Mouse (Mus musculus) forebrain, embryonic 16.5 days (tissue): ENCODE results near the gene Plcl1. TPM values are rescaled to one million over a fixed set of nuclear protein-coding genes. Genes with fewer than 3 reads are reported as not detected.

Experiments used
- ATAC-seq: fragments of 200-750 bp; cut with Nextera tagmentation; 2 replicates; pipeline ENCODE4 v1.8.0; 2017; ENCODE audit warnings: mild to moderate bottlenecking, moderate library complexity
- H3K27ac ChIP-seq: fragments of 300-500 bp; sonication (generic); 2 replicates; pipeline ENCODE4 v1.5.1; 2014; ENCODE audit warnings: low read length, control low read depth
- H3K27me3 ChIP-seq: fragments of 300-500 bp; sonication (generic); replicated peaks from 2 replicates; pipeline ENCODE4 v1.6.1; 2014; ENCODE audit warnings: low read length; ENCODE audit not compliant: control insufficient read depth, insufficient read depth
- H3K36me3 ChIP-seq: fragments of 300-500 bp; sonication (generic); 2 replicates; pipeline ENCODE4 v1.6.1; 2014; ENCODE audit not compliant: control insufficient read depth, insufficient read depth
- H3K4me1 ChIP-seq: fragments of 300-500 bp; sonication (generic); replicated peaks from 2 replicates; pipeline ENCODE4 v1.6.1; 2014; ENCODE audit warnings: low read length; ENCODE audit not compliant: control insufficient read depth, insufficient read depth
- H3K4me2 ChIP-seq: fragments of 300-500 bp; sonication (generic); 2 replicates; pipeline ENCODE4 v1.6.1; 2014; ENCODE audit warnings: mild to moderate bottlenecking, low read length, control low read depth
- H3K4me3 ChIP-seq: fragments of 300-500 bp; sonication (generic); replicated peaks from 2 replicates; pipeline ENCODE4 v1.5.1; 2014; ENCODE audit warnings: mild to moderate bottlenecking, low read length, control low read depth
- H3K9ac ChIP-seq: fragments of 300-500 bp; sonication (generic); replicated peaks from 2 replicates; pipeline ENCODE4 v1.6.1; 2014; ENCODE audit warnings: low read depth, low read length, control low read depth
- H3K9me3 ChIP-seq: fragments of 300-500 bp; sonication (generic); 2 replicates; pipeline ENCODE4 v1.6.1; 2016; ENCODE audit warnings: low read length; ENCODE audit not compliant: control insufficient read depth
- WGBS: fragments of 180-500 bp; shearing (Covaris S2); extraction: QIAGEN DNeasy Blood & Tissue Kit; methylation state at CpG from one replicate; pipeline ENCODE4 v1.1.7; 2014; 5-methylcytosine and 5-hydroxymethylcytosine counted together
- polyA plus RNA-seq: library from polyadenylated mRNA; unstranded; fragments of >200 nt; fragmentation: Nextera tagmentation; extraction: Ambion mirVana; gene quantifications from 2 replicates; pipeline ENCODE4 v1.2.1, GENCODE M21; 2015

Gene Plcl1
- polyA plus RNA-seq, 1 experiment from 2014 or later = 5.0 TPM

- ATAC-seq = peak; percentile 62
- WGBS = 0% methylated on average over 41 of the region's 42 CpGs
- Histone ChIP-seq H3K9me3 (no peaks in the 10 kb centered on the region), H3K27ac (peak overlapping the region; percentile 77), H3K27me3 (no peaks in the 10 kb centered on the region), H3K4me2 (peak overlapping the region; percentile 91), H3K9ac (peak overlapping the region; percentile 81), H3K4me3 (peak overlapping the region; percentile 85), H3K4me1 (peaks cover 18% of the 10 kb centered on the region), H3K36me3 (no peaks in the 10 kb centered on the region)
Observed at GRCm38 (mm10) chr1:55406023-55406413, 297 bp downstream of the Plcl1 start.

- peak; percentile 3; the same call in 1 of the 2 replicates for ATAC-seq
- Histone ChIP-seq H3K9ac (peak overlapping the region; percentile 81), H3K4me2 (peak overlapping the region; percentile 91), H3K27me3 (no peaks in the 10 kb centered on the region), H3K36me3 (no peaks in the 10 kb centered on the region), H3K27ac (peak overlapping the region; percentile 77), H3K4me1 (peaks cover 18% of the 10 kb centered on the region), H3K9me3 (no peaks in the 10 kb centered on the region), H3K4me3 (peak overlapping the region; percentile 85)
- 3% methylated on average over 35 of the region's 35 CpGs for WGBS
Observed at GRCm38 (mm10) chr1:55406531-55407375, 1.0 kb downstream of the Plcl1 start.

GRCm38 (mm10) chr1:55410670-55411069 is 4.9 kb downstream of the Plcl1 start:
- no peak for ATAC-seq
- no peak overlapping the region for H3K4me3 ChIP-seq
- peaks cover 9% of the 10 kb centered on the region for H3K4me1 ChIP-seq
- no peaks in the 10 kb centered on the region for H3K36me3 ChIP-seq
- no peak overlapping the region for H3K27ac ChIP-seq
- no peaks in the 10 kb centered on the region for H3K9me3 ChIP-seq
- 82% methylated on average over 2 of the region's 2 CpGs for WGBS
- no peaks in the 10 kb centered on the region for H3K27me3 ChIP-seq
- no peak overlapping the region for H3K4me2 ChIP-seq
- no peak overlapping the region for H3K9ac ChIP-seq

GRCm38 (mm10) chr1:55411079-55411478 is 5.4 kb downstream of the Plcl1 start:
- H3K27ac ChIP-seq = no peak overlapping the region
- H3K4me1 ChIP-seq = peaks cover 9% of the 10 kb centered on the region
- H3K4me3 ChIP-seq = no peak overlapping the region
- no peaks in the 10 kb centered on the region for H3K36me3 ChIP-seq
- H3K27me3 ChIP-seq = no peaks in the 10 kb centered on the region
- H3K4me2 ChIP-seq = no peak overlapping the region
- no peak overlapping the region for H3K9ac ChIP-seq
- H3K9me3 ChIP-seq = no peaks in the 10 kb centered on the region
- WGBS = 86% methylated on average over 2 of the region's 2 CpGs
- ATAC-seq = no peak

- H3K9me3 ChIP-seq = no peaks in the 10 kb centered on the region
- no peak overlapping the region for H3K9ac ChIP-seq
- 47% methylated on average over 6 of the region's 6 CpGs for WGBS
- H3K4me3 ChIP-seq = no peak overlapping the region
- H3K27ac ChIP-seq = no peak overlapping the region
- H3K36me3 ChIP-seq = no peaks in the 10 kb centered on the region
- no peaks in the 10 kb centered on the region for H3K27me3 ChIP-seq
- no peak for ATAC-seq
- H3K4me2 ChIP-seq = no peak overlapping the region
- peaks cover 6% of the 10 kb centered on the region; the same call in 1 of the 2 replicates for H3K4me1 ChIP-seq
Observed at GRCm38 (mm10) chr1:55412569-55412968, 6.8 kb downstream of the Plcl1 start.

- no peak overlapping the region for H3K4me3 ChIP-seq
- H3K27ac ChIP-seq = no peak overlapping the region
- peaks cover 3% of the 10 kb centered on the region; the same call in 1 of the 2 replicates for H3K4me1 ChIP-seq
- no peak for ATAC-seq
- H3K4me2 ChIP-seq = no peak overlapping the region
- no peaks in the 10 kb centered on the region for H3K9me3 ChIP-seq
- H3K36me3 ChIP-seq = no peaks in the 10 kb centered on the region
- H3K27me3 ChIP-seq = no peaks in the 10 kb centered on the region
- 90% methylated on average over 1 of the region's 1 CpGs for WGBS
- H3K9ac ChIP-seq = no peak overlapping the region
Observed at GRCm38 (mm10) chr1:55413534-55413933, 7.8 kb downstream of the Plcl1 start.

GRCm38 (mm10) chr1:55418968-55419367 is 13.2 kb downstream of the Plcl1 start:
- no peak for ATAC-seq
- Histone ChIP-seq H3K27ac (no peak overlapping the region), H3K27me3 (no peaks in the 10 kb centered on the region), H3K9ac (no peak overlapping the region), H3K36me3 (no peaks in the 10 kb centered on the region), H3K4me1 (0 out of 2 replicates have a peak, but pooled peaks cover 3% of the 10 kb centered on the region), H3K4me3 (no peak overlapping the region), H3K4me2 (no peak overlapping the region), H3K9me3 (no peaks in the 10 kb centered on the region)
- WGBS = 93% methylated on average over 3 of the region's 3 CpGs

GRCm38 (mm10) chr1:55427607-55428006 is 21.9 kb downstream of the Plcl1 start:
- 71% methylated on average over 2 of the region's 2 CpGs for WGBS

GRCm38 (mm10) chr1:55429051-55429450 is 23.3 kb downstream of the Plcl1 start:
- no peak for ATAC-seq
- Histone ChIP-seq H3K27me3 (no peaks in the 10 kb centered on the region), H3K4me2 (no peak overlapping the region), H3K4me1 (no peaks in the 10 kb centered on the region), H3K9me3 (0 out of 2 replicates have a peak, but pooled peaks cover 2% of the 10 kb centered on the region), H3K9ac (no peak overlapping the region), H3K4me3 (no peak overlapping the region), H3K27ac (no peak overlapping the region), H3K36me3 (no peaks in the 10 kb centered on the region)
- 84% methylated on average over 2 of the region's 2 CpGs for WGBS

More at GRCm38 (mm10) chr1:55427607-55428006, 21.9 kb downstream of the Plcl1 start:
- Histone ChIP-seq H3K4me2 (no peak overlapping the region), H3K9me3 (0 out of 2 replicates have a peak, but pooled peaks cover 2% of the 10 kb centered on the region), H3K27ac (no peak overlapping the region), H3K36me3 (no peaks in the 10 kb centered on the region), H3K9ac (no peak overlapping the region), H3K27me3 (no peaks in the 10 kb centered on the region), H3K4me3 (no peak overlapping the region), H3K4me1 (no peaks in the 10 kb centered on the region)
- ATAC-seq = no peak
